Mouse (Mus musculus): ENCODE measurements around the gene Bmp7. TPM values are rescaled to one million over a fixed set of nuclear protein-coding genes. Genes with fewer than 3 reads are reported as not detected.

Gene Bmp7
- polyA plus RNA-seq, 1 experiment: not detected

DNA sequence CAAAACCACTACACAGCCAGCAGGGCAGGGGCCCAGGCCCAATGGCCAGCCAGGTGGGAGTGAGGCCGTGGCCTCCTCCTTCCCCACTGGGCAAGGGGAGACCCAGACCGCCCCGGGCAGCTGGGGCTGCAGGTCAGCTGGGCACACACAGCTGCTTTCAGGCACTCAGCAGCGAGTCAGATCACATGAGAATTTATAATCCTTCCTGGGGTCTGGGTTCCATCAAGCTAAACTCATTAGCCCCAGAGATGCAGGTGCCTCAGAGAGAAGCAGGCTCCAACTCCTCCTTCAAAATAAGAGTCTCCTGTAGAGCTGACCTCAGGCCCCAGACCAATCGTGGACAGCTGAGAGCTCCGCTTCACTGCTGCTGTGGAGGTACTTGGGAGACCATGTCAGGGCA is 15.2 kb downstream of the Bmp7 start:
- H3K27me3 ChIP-seq (ENCODE audit: control insufficient read depth): no peaks in the 10 kb centered on the region
- TF ChIP-seq GATA1 (IDR thresholded peaks at IDR 0.05; ENCODE audit: low read length): no peak
- no peak for TF ChIP-seq TAL1 (IDR thresholded peaks at IDR 0.05; ENCODE audit: low read length)
- no peaks in the 10 kb centered on the region for H3K4me1 ChIP-seq (ENCODE audit: control insufficient read depth)
- no peaks in the 10 kb centered on the region for H3K36me3 ChIP-seq (ENCODE audit: control insufficient read depth)
- H3K4me3 ChIP-seq (replicated peaks): no peak overlapping the region
- H3K9me3 ChIP-seq (ENCODE audit: control insufficient read depth, low read length): no peaks in the 10 kb centered on the region

- Histone ChIP-seq H3K27me3 (ENCODE audit: control insufficient read depth) (no peaks in the 10 kb centered on the region), H3K9me3 (ENCODE audit: control insufficient read depth, low read length) (no peaks in the 10 kb centered on the region), H3K4me3 (replicated peaks) (no peak overlapping the region), H3K36me3 (ENCODE audit: control insufficient read depth) (no peaks in the 10 kb centered on the region), H3K4me1 (ENCODE audit: control insufficient read depth) (no peaks in the 10 kb centered on the region)
- no peak for TF ChIP-seq GATA1 (IDR thresholded peaks at IDR 0.05; ENCODE audit: low read length)
- no peak for TF ChIP-seq TAL1 (IDR thresholded peaks at IDR 0.05; ENCODE audit: low read length)
Measured at GRCm38 (mm10) chr2:172923198-172923597, 16.9 kb downstream of the Bmp7 start.

DNA sequence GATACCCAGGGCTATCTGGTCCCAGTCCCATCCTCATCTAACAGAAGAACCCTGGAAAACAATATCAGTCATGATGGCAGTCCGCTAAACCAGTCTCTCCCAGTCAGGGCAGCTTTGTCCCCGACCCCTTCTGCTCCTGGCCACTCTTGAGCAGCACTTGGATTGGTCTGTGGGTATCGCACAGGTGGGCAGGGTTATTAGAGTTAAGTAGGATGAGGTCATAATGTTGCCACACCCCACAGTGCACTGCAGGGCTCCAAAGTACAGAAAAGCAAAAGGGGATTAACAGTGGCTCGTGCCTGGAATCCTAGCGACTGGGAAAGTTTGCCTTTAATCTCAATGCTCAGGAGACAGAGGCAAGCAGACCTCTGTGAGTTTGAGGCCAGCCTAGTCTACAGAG is 17.5 kb downstream of the Bmp7 start:
- H3K4me1 ChIP-seq (ENCODE audit: control insufficient read depth): no peaks in the 10 kb centered on the region
- TF ChIP-seq TAL1 (IDR thresholded peaks at IDR 0.05; ENCODE audit: low read length): no peak
- TF ChIP-seq GATA1 (IDR thresholded peaks at IDR 0.05; ENCODE audit: low read length): no peak
- no peak overlapping the region for H3K4me3 ChIP-seq (replicated peaks)
- no peaks in the 10 kb centered on the region for H3K27me3 ChIP-seq (ENCODE audit: control insufficient read depth)
- no peaks in the 10 kb centered on the region for H3K9me3 ChIP-seq (ENCODE audit: control insufficient read depth, low read length)
- H3K36me3 ChIP-seq (ENCODE audit: control insufficient read depth): no peaks in the 10 kb centered on the region

DNA sequence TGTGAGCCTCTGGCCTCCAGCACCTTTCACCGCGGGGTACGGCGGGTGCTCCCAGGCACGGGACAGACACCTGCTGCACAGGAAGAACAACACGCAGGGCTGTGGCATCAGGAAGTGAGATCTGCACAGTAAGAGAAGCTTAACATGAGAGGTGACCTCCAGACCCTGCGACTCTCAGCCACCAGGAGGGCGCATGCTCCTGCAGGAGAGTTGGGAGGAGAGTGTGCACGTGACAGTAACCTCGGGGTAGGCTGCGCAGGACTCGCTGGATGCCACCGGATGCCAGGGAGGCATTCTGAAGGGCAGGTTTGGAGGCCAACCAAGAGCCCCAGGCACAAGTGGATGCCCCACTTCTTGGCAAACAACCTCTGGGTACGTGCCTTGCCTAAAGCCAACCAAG is 26.1 kb downstream of the Bmp7 start:
- no peaks in the 10 kb centered on the region for H3K9me3 ChIP-seq (ENCODE audit: control insufficient read depth, low read length)
- no peak overlapping the region for H3K4me3 ChIP-seq (replicated peaks)

DNA sequence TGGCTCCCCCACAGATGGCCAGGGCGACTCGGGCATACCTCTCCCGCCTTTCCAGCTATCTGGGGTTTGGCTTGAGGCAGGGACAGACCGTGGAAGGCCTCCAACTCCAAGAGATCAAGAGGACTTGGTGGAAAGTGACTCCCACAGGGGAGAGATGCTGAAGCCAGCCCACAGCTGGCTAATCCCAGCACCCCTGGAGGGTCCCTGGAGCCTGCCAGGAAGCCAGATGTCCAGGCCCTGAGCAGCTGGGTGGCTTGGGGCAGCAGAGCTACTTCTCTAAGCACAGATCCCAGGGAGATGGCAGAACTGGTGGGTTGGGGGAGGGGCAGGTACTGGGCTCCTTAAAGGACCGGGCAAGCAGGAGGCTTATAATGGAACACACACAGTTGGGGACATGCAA is 28.4 kb downstream of the Bmp7 start:
- Histone ChIP-seq H3K4me3 (replicated peaks) (no peak overlapping the region), H3K27me3 (ENCODE audit: control insufficient read depth) (no peaks in the 10 kb centered on the region), H3K4me1 (ENCODE audit: control insufficient read depth) (no peaks in the 10 kb centered on the region), H3K9me3 (ENCODE audit: control insufficient read depth, low read length) (no peaks in the 10 kb centered on the region), H3K36me3 (ENCODE audit: control insufficient read depth) (no peaks in the 10 kb centered on the region)
- no peak for TF ChIP-seq GATA1 (IDR thresholded peaks at IDR 0.05; ENCODE audit: low read length)

More for the DNA sequence above, 26.1 kb downstream of the Bmp7 start:
- no peaks in the 10 kb centered on the region for H3K36me3 ChIP-seq (ENCODE audit: control insufficient read depth)
- no peak for TF ChIP-seq GATA1 (IDR thresholded peaks at IDR 0.05; ENCODE audit: low read length)
- TF ChIP-seq TAL1 (IDR thresholded peaks at IDR 0.05; ENCODE audit: low read length): no peak
- H3K27me3 ChIP-seq (ENCODE audit: control insufficient read depth): no peaks in the 10 kb centered on the region
- no peaks in the 10 kb centered on the region for H3K4me1 ChIP-seq (ENCODE audit: control insufficient read depth)

DNA sequence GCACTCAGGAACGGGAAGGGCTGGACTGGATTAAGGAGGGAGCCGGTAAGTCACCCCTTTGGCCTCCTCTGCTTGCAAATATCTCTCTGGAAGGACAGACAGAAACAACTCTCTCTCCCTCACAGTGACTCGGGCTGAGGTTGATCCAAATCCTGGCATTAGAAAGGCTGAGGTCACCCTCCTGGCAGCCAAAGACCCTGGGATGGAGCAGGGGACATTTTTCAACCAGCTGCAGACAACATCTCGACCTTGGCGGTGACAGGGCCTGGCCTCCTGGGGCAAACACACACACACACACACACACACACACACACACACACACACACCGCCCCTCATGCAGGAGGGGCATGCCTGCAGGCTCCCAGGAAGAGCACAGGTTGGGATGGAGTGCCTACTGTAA is 29.0 kb downstream of the Bmp7 start:
- Histone ChIP-seq H3K9me3 (ENCODE audit: control insufficient read depth, low read length) (no peaks in the 10 kb centered on the region), H3K4me3 (replicated peaks) (no peak overlapping the region), H3K4me1 (ENCODE audit: control insufficient read depth) (no peaks in the 10 kb centered on the region), H3K36me3 (ENCODE audit: control insufficient read depth) (no peaks in the 10 kb centered on the region), H3K27me3 (ENCODE audit: control insufficient read depth) (no peaks in the 10 kb centered on the region)
- TF ChIP-seq TAL1 (IDR thresholded peaks at IDR 0.05; ENCODE audit: low read length) (no peak), GATA1 (IDR thresholded peaks at IDR 0.05; ENCODE audit: low read length) (no peak)

- no peaks in the 10 kb centered on the region for H3K9me3 ChIP-seq (ENCODE audit: control insufficient read depth, low read length)
- TF ChIP-seq GATA1 (IDR thresholded peaks at IDR 0.05; ENCODE audit: low read length): no peak
- TF ChIP-seq TAL1 (IDR thresholded peaks at IDR 0.05; ENCODE audit: low read length): no peak
- peaks cover 5% of the 10 kb centered on the region for H3K4me1 ChIP-seq (ENCODE audit: control insufficient read depth)
- no peak overlapping the region for H3K4me3 ChIP-seq (replicated peaks)
- H3K27me3 ChIP-seq (ENCODE audit: control insufficient read depth): no peaks in the 10 kb centered on the region
- no peaks in the 10 kb centered on the region for H3K36me3 ChIP-seq (ENCODE audit: control insufficient read depth)
Measured at GRCm38 (mm10) chr2:172909463-172909862, 30.7 kb downstream of the Bmp7 start.

GRCm38 (mm10) chr2:172906146-172906545 is 34.0 kb downstream of the Bmp7 start:
- Histone ChIP-seq H3K4me3 (replicated peaks) (no peak overlapping the region), H3K9me3 (ENCODE audit: control insufficient read depth, low read length) (no peaks in the 10 kb centered on the region), H3K36me3 (ENCODE audit: control insufficient read depth) (no peaks in the 10 kb centered on the region), H3K4me1 (ENCODE audit: control insufficient read depth) (peaks cover 5% of the 10 kb centered on the region), H3K27me3 (ENCODE audit: control insufficient read depth) (no peaks in the 10 kb centered on the region)
- TF ChIP-seq GATA1 (IDR thresholded peaks at IDR 0.05; ENCODE audit: low read length) (no peak), TAL1 (IDR thresholded peaks at IDR 0.05; ENCODE audit: low read length) (no peak)

GRCm38 (mm10) chr2:172905057-172905456 is 35.1 kb downstream of the Bmp7 start:
- peaks cover 5% of the 10 kb centered on the region for H3K4me1 ChIP-seq (ENCODE audit: control insufficient read depth)
- H3K27me3 ChIP-seq (ENCODE audit: control insufficient read depth): no peaks in the 10 kb centered on the region
- H3K9me3 ChIP-seq (ENCODE audit: control insufficient read depth, low read length): no peaks in the 10 kb centered on the region
- TF ChIP-seq TAL1 (IDR thresholded peaks at IDR 0.05; ENCODE audit: low read length) (no peak), GATA1 (IDR thresholded peaks at IDR 0.05; ENCODE audit: low read length) (no peak)
- no peak overlapping the region for H3K4me3 ChIP-seq (replicated peaks)
- H3K36me3 ChIP-seq (ENCODE audit: control insufficient read depth): no peaks in the 10 kb centered on the region

GRCm38 (mm10) chr2:172904614-172905013 is 35.5 kb downstream of the Bmp7 start:
- TF ChIP-seq TAL1 (IDR thresholded peaks at IDR 0.05; ENCODE audit: low read length) (no peak), GATA1 (IDR thresholded peaks at IDR 0.05; ENCODE audit: low read length) (no peak)
- H3K4me3 ChIP-seq (replicated peaks): no peak overlapping the region
- H3K9me3 ChIP-seq (ENCODE audit: control insufficient read depth, low read length): no peaks in the 10 kb centered on the region
- no peaks in the 10 kb centered on the region for H3K36me3 ChIP-seq (ENCODE audit: control insufficient read depth)
- H3K4me1 ChIP-seq (ENCODE audit: control insufficient read depth): peaks cover 5% of the 10 kb centered on the region
- no peaks in the 10 kb centered on the region for H3K27me3 ChIP-seq (ENCODE audit: control insufficient read depth)
